Mouse (Mus musculus) CD4-positive helper T cell, adult 2 months (primary cell): Measurements from ENCODE around the gene Dlgap1.

Experiments
- DNase-seq: peaks from one replicate; pipeline ENCODE4 v3.0.0-alpha.2; 2012; ENCODE audit warnings: low read depth, missing footprints, low spot score

Gene Dlgap1

GRCm38 (mm10) chr17:69969021-69969815 is at the start of gene Dlgap1:
Gene Dlgap1 (plus strand): TSS chr17:69969073.
- DNase-seq, result no peak

- no peak for DNase-seq
Observed at GRCm38 (mm10) chr17:69954936-69955335, 13.9 kb upstream of the Dlgap1 start.

DNA sequence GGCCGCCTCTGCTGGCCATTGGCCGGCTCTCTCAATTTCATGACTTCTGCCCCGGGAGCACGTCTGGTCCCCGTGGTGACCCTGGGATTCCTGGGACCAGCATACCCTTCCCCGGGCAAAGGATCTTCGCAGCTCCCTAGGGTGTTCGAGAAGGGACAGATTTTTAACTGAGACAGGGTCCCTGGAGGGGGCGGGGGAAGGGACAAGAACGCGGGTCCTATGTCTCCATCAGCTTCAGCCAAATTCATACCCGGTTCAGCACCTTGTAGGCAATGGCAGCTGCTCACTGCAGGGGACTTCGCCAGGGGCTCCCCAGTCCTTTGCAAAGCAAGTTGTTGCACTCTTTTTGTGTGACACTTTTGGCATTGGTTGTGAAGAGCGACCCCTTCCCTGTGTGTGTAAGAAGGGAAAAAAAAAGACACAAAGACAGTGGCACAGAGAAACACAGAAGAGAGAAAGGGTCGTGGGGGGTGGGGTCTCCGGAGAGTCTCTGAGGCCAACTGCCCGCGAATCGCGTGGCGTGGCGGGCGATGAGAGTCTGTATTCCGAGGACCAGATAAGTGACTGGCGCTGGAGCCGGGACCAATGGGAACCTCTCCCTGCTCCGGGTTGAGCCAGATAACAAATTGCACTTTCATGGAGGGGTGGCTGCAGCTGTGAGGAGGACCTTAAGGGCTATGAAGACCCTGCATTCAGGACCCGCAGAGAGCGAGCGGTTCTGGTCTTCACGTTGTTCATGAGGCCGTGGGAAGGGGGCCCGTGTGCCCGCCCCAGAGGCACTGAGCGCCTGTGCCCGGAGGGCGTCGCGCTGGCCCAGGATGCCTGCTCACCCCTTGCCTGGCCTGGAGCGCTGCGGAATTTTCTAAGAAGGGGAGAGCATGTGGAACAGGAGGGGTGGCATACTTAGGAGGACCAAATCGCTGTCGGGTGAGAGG is 1.2 kb downstream of the Dlgap1 start:
- DNase-seq, result no peak

DNA sequence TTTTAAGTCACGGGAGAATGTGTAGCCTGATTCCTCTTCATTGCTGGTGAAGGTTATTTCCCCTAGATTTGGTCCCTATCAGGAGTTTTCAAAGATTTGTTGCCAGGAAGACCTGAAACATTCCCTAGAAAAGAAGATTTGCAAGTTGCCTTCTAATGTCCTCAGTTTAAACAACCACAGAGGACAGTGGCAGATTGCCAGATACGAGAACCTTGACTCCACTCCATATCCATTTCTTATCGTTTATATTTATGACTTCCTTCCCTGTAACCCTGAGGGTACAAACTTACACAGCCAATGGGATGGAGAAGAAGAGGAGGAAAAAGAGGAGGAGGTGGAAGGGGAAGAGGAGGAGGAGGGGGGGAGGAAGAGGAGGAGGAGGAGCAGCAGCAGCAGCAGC is 4.2 kb downstream of the Dlgap1 start:
- no peak for DNase-seq

- DNase-seq, result no peak
Observed at GRCm38 (mm10) chr17:69973991-69974390, 5.1 kb downstream of the Dlgap1 start.

GRCm38 (mm10) chr17:69982236-69982923 is 13.5 kb downstream of the Dlgap1 start:
- DNase-seq, result no peak

- DNase-seq, result no peak
Observed at GRCm38 (mm10) chr17:69996406-69996805, 27.5 kb downstream of the Dlgap1 start.

- DNase-seq, result no peak
Observed at GRCm38 (mm10) chr17:70002026-70002425, 33.2 kb downstream of the Dlgap1 start.

- DNase-seq, result no peak
Observed at GRCm38 (mm10) chr17:70004628-70005027, 35.8 kb downstream of the Dlgap1 start.

- no peak for DNase-seq
Observed at GRCm38 (mm10) chr17:70007607-70008006, 38.7 kb downstream of the Dlgap1 start.

DNA sequence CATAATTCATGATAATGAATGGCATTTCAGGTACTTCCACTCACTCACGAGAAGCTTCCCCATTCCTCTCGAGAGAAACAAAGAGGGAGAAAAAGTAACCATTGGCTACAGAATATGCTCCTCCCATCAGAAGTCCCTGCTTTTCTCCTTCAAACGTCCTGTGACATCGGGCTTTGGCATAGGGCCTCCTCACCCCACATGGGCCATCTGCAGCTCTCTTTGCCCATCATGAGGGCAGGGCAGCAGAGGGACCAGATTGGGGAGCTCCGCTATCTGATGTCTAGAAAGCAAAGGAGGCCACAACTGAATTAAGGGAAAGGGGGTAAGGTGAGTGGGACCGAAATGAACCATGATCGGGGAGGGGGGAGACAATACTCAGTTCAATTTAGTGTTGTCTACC is 47.6 kb downstream of the Dlgap1 start:
- no peak for DNase-seq

GRCm38 (mm10) chr17:70020376-70020775 is 51.5 kb downstream of the Dlgap1 start:
- DNase-seq, result no peak

GRCm38 (mm10) chr17:70022618-70023017 is 53.7 kb downstream of the Dlgap1 start:
- no peak for DNase-seq

DNA sequence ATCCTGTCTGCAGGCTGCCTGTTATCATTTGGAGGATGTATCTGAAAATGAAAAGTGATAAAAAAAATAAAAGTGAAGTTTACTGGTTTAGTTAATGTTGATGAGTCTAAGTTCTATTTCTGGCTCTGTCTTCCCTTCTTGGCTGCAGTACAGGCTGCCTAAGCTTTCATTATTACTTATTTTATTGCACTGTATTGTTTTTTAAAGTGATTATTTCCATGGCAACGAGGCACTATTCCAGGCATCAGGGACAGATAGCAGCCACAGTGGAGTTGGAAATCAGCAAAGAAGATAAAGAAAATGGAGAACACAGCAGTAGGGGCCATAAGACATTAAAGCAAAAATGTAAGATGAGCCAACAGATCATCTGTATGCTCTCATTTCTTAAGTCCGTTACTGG is 66.0 kb downstream of the Dlgap1 start:
- DNase-seq, result no peak

GRCm38 (mm10) chr17:70040751-70041430 is 72.0 kb downstream of the Dlgap1 start:
- DNase-seq, result no peak

DNA sequence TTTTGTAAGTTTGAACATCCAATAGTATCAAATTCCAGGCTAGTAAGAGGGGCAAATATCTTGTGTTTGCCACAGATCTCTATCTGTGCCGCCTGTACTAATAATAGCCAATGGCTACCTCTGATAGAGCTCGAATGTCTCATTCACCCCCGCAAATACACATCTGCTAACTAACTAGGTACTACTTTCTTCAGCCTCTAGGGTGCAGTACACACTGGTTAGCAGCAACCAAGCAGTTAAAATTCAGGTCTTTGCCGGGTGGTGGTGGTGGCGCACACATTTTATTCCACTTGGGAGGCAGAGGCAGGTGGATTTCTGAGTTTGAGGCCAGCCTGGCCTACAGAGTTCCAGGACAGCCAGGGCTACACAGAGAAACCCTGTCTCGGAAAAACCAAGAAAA is 99.4 kb downstream of the Dlgap1 start:
- DNase-seq, result no peak

DNA sequence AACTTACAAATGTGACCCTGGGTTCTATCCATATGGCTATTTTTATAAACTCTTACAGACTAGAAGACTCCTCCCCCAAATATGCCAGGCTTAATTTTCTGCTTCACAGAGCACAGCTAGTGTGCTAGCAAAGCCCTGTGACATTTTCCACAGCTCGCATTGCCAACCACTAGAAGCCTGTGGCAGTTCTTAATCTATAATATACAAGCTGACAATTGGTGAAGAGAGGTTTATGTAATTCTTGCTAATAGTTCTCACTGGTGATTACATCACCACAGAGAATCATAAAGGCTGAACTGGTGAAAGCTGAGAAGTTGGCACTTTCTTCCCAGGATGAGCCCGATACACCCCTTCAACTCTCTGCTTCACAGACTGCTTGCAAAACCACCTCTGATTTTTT is 103.2 kb downstream of the Dlgap1 start:
- DNase-seq, result no peak

DNA sequence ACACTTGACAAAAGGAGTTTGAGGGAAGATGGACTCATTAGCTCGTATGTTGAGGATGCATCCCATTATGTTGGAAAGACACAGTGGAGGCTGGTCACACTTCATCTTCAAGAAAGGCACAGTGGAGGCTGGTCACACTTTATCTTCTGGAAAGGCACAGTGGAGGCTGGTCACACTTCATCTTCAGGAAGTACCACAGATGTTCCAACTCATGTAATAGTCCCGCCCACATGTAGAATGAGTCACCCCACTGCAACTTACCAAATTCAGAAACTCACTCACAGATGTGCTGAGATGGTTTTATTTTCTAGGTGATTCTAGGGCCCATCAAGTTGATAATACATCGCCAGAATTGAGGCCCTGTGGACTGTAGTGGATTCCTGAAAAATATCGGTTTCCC is 119.3 kb downstream of the Dlgap1 start:
- no peak for DNase-seq

DNA sequence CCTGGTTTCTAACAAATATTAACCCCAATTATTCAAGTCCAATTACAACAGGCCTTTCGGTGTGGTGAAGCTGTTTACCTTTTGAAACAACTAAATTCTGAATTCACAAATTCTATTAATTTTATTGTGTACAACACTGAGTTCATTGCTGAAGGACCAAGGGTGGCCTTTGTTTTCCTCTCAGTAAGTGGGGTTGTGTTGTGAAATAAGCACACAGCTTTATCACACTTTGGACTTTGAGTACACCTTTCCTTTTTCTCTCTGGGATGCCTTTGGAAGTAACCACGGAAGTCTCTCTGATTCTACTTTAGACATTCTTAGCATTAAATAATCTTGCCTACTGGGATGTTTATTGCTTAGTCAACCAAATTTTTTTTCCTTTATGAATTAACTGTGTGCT is 121.9 kb downstream of the Dlgap1 start:
- no peak for DNase-seq

DNA sequence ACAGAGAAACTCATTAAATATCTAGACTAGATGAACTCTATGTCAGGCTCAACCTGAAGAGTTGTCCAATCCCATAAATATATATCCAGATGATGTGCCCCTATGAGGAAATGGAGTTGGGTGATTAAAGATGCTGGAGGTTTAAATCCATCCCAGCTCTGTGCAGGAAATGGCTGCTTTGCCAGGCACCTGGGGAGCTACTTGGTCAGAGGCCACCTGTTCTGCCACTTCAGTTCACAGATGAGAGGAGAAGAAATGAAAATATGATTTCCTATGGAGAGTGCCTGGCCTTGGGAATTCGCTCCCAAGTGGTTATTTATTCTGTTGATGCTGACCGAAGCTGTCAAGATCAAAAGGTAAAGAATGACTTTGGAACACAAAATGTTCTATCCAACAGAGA is 160.3 kb downstream of the Dlgap1 start:
- no peak for DNase-seq

DNA sequence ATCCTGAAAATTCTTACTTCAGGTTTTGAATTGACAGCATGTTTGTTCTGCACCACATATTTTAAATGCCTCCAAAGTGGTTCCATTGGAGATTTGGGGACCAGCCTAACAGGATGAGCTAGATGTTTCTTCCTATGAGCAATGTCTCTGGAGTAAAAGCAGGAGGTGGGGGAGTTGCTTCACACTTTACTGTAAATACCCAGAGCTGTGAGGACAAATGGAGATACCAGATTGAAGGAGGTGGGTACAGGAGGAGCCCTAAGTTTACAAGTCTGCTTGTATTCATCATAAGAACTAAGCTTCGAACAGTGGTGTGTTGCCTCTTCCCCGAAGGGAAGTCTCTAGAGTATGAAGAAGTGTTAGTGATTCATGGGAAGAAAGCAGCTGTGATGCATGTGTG is 201.0 kb downstream of the Dlgap1 start:
- no peak for DNase-seq
